Mouse (Mus musculus) neural tube, embryonic 15.5 days (tissue): ENCODE data around the gene Dip2b. TPM values are rescaled to one million over a fixed set of nuclear protein-coding genes. Genes with fewer than 3 reads are reported as not detected.

Source experiments
- ATAC-seq: fragments of 200-750 bp; cut with Nextera tagmentation; 2 replicates; pipeline ENCODE4 v1.8.0; 2017; ENCODE audit warnings: mild to moderate bottlenecking, moderate TSS enrichment, moderate library complexity; ENCODE audit not compliant: low FRiP score
- H3K27ac ChIP-seq: fragments of 300-500 bp; sonication (generic); replicated peaks from 2 replicates; pipeline ENCODE4 v1.5.1; 2015; ENCODE audit warnings: mild to moderate bottlenecking, inconsistent platforms
- H3K27me3 ChIP-seq: fragments of 300-500 bp; sonication (generic); replicated peaks from 2 replicates; pipeline ENCODE4 v1.6.1; 2015; ENCODE audit warnings: inconsistent platforms
- H3K36me3 ChIP-seq: fragments of 300-500 bp; sonication (generic); 2 replicates; pipeline ENCODE4 v1.6.1; 2015; ENCODE audit warnings: inconsistent platforms
- H3K4me1 ChIP-seq: fragments of 300-500 bp; sonication (generic); 2 replicates; pipeline ENCODE4 v1.6.1; 2015; ENCODE audit warnings: inconsistent platforms
- H3K4me2 ChIP-seq: fragments of 300-500 bp; sonication (generic); 2 replicates; pipeline ENCODE4 v1.6.1; 2015; ENCODE audit warnings: inconsistent platforms, mild to moderate bottlenecking, moderate library complexity
- H3K4me3 ChIP-seq: fragments of 300-500 bp; sonication (generic); replicated peaks from 2 replicates; pipeline ENCODE4 v1.5.1; 2015; ENCODE audit warnings: mild to moderate bottlenecking, inconsistent platforms
- H3K9ac ChIP-seq: fragments of 300-500 bp; sonication (generic); replicated peaks from 2 replicates; pipeline ENCODE4 v1.6.1; 2015; ENCODE audit warnings: mild to moderate bottlenecking, inconsistent platforms
- H3K9me3 ChIP-seq: fragments of 300-500 bp; sonication (generic); replicated peaks from 2 replicates; pipeline ENCODE4 v1.6.1; 2016; ENCODE audit warnings: inconsistent platforms
- WGBS: fragments of 180-500 bp; shearing (Covaris S2); methylation state at CpG from one replicate; pipeline ENCODE4 v1.1.7; 2015; ENCODE audit warnings: mixed read lengths; 5-methylcytosine and 5-hydroxymethylcytosine counted together
- polyA plus RNA-seq: library from polyadenylated mRNA; unstranded; fragments of >200 nt; fragmentation: Nextera tagmentation; extraction: Ambion mirVana; gene quantifications from 2 replicates; pipeline ENCODE4 v1.2.1, GENCODE M21; 2015

Gene Dip2b
- 13.8 and 14.0 TPM in 2 replicates for polyA plus RNA-seq

GRCm38 (mm10) chr15:100038470-100038971 is at the start of gene Dip2b:
Gene Dip2b, plus strand, starts transcription at chr15:100038664.
- 0% methylated on average over 19 of the region's 68 CpGs for WGBS
- peak within 1 kb of the TSS; percentile 97 for H3K9ac ChIP-seq

GRCm38 (mm10) chr15:99993100-99993499 is 45.4 kb upstream of the Dip2b start:
- Histone ChIP-seq H3K9me3 (no peaks in the 10 kb centered on the region), H3K27me3 (no peaks in the 10 kb centered on the region), H3K9ac (no peak overlapping the region), H3K4me2 (no peak overlapping the region), H3K4me1 (no peaks in the 10 kb centered on the region), H3K27ac (no peak overlapping the region), H3K36me3 (peaks cover 42% of the 10 kb centered on the region), H3K4me3 (no peak overlapping the region)
- ATAC-seq, result no peak
- WGBS, result 100% methylated on average over 1 of the region's 1 CpGs

More at GRCm38 (mm10) chr15:100038470-100038971, at the start of gene Dip2b:
- peak; percentile 90 for ATAC-seq
- Histone ChIP-seq H3K4me1 (peaks cover 31% of the 10 kb centered on the region), H3K27me3 (no peaks in the 10 kb centered on the region), H3K4me2 (peak within 1 kb of the TSS; percentile 61), H3K4me3 (peak within 1 kb of the TSS; percentile 99), H3K27ac (peak within 1 kb of the TSS; percentile 99), H3K36me3 (no peaks in the 10 kb centered on the region), H3K9me3 (no peaks in the 10 kb centered on the region)

GRCm38 (mm10) chr15:99997114-99997804 is 41.2 kb upstream of the Dip2b start:
- Histone ChIP-seq H3K4me2 (no peak overlapping the region), H3K36me3 (peaks cover 36% of the 10 kb centered on the region), H3K4me1 (no peaks in the 10 kb centered on the region), H3K27ac (no peak overlapping the region), H3K9me3 (no peaks in the 10 kb centered on the region), H3K9ac (no peak overlapping the region), H3K27me3 (no peaks in the 10 kb centered on the region), H3K4me3 (no peak overlapping the region)
- ATAC-seq, result no peak
- WGBS, result 89% methylated on average over 6 of the region's 6 CpGs

- peaks cover 39% of the 10 kb centered on the region for H3K36me3 ChIP-seq
- WGBS, result 87% methylated on average over 1 of the region's 1 CpGs
- no peak for ATAC-seq
Measured at GRCm38 (mm10) chr15:99999390-99999789, 39.1 kb upstream of the Dip2b start.

GRCm38 (mm10) chr15:100004677-100005273 is 33.7 kb upstream of the Dip2b start:
- Histone ChIP-seq H3K36me3 (peaks cover 65% of the 10 kb centered on the region), H3K4me2 (no peak overlapping the region), H3K9me3 (no peaks in the 10 kb centered on the region), H3K27ac (no peak overlapping the region), H3K4me3 (no peak overlapping the region), H3K4me1 (no peaks in the 10 kb centered on the region), H3K9ac (no peak overlapping the region), H3K27me3 (no peaks in the 10 kb centered on the region)
- 90% methylated on average over 7 of the region's 7 CpGs for WGBS
- ATAC-seq, result no peak

More at GRCm38 (mm10) chr15:99999390-99999789, 39.1 kb upstream of the Dip2b start:
- no peaks in the 10 kb centered on the region for H3K4me1 ChIP-seq
- no peak overlapping the region for H3K4me2 ChIP-seq
- H3K27ac ChIP-seq, result no peak overlapping the region
- H3K27me3 ChIP-seq, result no peaks in the 10 kb centered on the region
- H3K4me3 ChIP-seq, result no peak overlapping the region
- no peaks in the 10 kb centered on the region for H3K9me3 ChIP-seq
- H3K9ac ChIP-seq, result no peak overlapping the region

GRCm38 (mm10) chr15:100006180-100006579 is 32.3 kb upstream of the Dip2b start:
- no peak overlapping the region for H3K4me3 ChIP-seq
- H3K4me1 ChIP-seq, result no peaks in the 10 kb centered on the region
- no peak overlapping the region for H3K4me2 ChIP-seq
- H3K9me3 ChIP-seq, result no peaks in the 10 kb centered on the region
- H3K36me3 ChIP-seq, result peaks cover 75% of the 10 kb centered on the region
- no peak for ATAC-seq
- no peak overlapping the region for H3K27ac ChIP-seq
- no peaks in the 10 kb centered on the region for H3K27me3 ChIP-seq
- no peak overlapping the region for H3K9ac ChIP-seq

GRCm38 (mm10) chr15:100018280-100018899 is 20.1 kb upstream of the Dip2b start:
- H3K27ac ChIP-seq, result no peak overlapping the region
- H3K27me3 ChIP-seq, result no peaks in the 10 kb centered on the region
- ATAC-seq, result no peak
- 70% methylated on average over 6 of the region's 6 CpGs for WGBS
- peaks cover 5% of the 10 kb centered on the region; the same call in 1 of the 2 replicates for H3K36me3 ChIP-seq
- peaks cover 2% of the 10 kb centered on the region; the same call in 1 of the 2 replicates for H3K4me1 ChIP-seq
- no peak overlapping the region for H3K4me3 ChIP-seq
- no peak overlapping the region for H3K4me2 ChIP-seq
- no peak overlapping the region for H3K9ac ChIP-seq
- no peaks in the 10 kb centered on the region for H3K9me3 ChIP-seq

- H3K27me3 ChIP-seq, result no peaks in the 10 kb centered on the region
- H3K4me3 ChIP-seq, result no peak overlapping the region
- H3K36me3 ChIP-seq, result no peaks in the 10 kb centered on the region
- H3K4me1 ChIP-seq, result peaks cover 2% of the 10 kb centered on the region; the same call in 1 of the 2 replicates
- no peak overlapping the region for H3K27ac ChIP-seq
- H3K9me3 ChIP-seq, result no peaks in the 10 kb centered on the region
- no peak overlapping the region for H3K4me2 ChIP-seq
- WGBS, result 90% methylated on average over 1 of the region's 1 CpGs
- no peak for ATAC-seq
- H3K9ac ChIP-seq, result no peak overlapping the region
Measured at GRCm38 (mm10) chr15:100021175-100021574, 17.3 kb upstream of the Dip2b start.

- no peak overlapping the region for H3K9ac ChIP-seq
- 30% methylated on average over 5 of the region's 5 CpGs for WGBS
- ATAC-seq, result no peak
- H3K27ac ChIP-seq, result no peak overlapping the region
- peaks cover 2% of the 10 kb centered on the region; the same call in 1 of the 2 replicates for H3K4me1 ChIP-seq
- no peak overlapping the region for H3K4me2 ChIP-seq
- H3K27me3 ChIP-seq, result no peaks in the 10 kb centered on the region
- H3K9me3 ChIP-seq, result no peaks in the 10 kb centered on the region
- no peaks in the 10 kb centered on the region for H3K36me3 ChIP-seq
- H3K4me3 ChIP-seq, result no peak overlapping the region
Measured at GRCm38 (mm10) chr15:100022923-100023322, 15.5 kb upstream of the Dip2b start.

GRCm38 (mm10) chr15:100025076-100025834 is 13.2 kb upstream of the Dip2b start:
- no peak overlapping the region for H3K27ac ChIP-seq
- no peaks in the 10 kb centered on the region for H3K27me3 ChIP-seq
- no peak overlapping the region for H3K4me3 ChIP-seq
- H3K9me3 ChIP-seq, result no peaks in the 10 kb centered on the region
- no peak overlapping the region for H3K9ac ChIP-seq
- ATAC-seq, result no peak
- H3K36me3 ChIP-seq, result no peaks in the 10 kb centered on the region
- 79% methylated on average over 11 of the region's 11 CpGs for WGBS
- H3K4me2 ChIP-seq, result no peak overlapping the region
- peaks cover 2% of the 10 kb centered on the region; the same call in 1 of the 2 replicates for H3K4me1 ChIP-seq

- Histone ChIP-seq H3K27me3 (no peaks in the 10 kb centered on the region), H3K36me3 (no peaks in the 10 kb centered on the region), H3K9me3 (no peaks in the 10 kb centered on the region), H3K4me1 (no peaks in the 10 kb centered on the region; the same call in 1 of the 2 replicates), H3K27ac (no peak overlapping the region), H3K4me3 (no peak overlapping the region), H3K9ac (no peak overlapping the region), H3K4me2 (no peak overlapping the region)
- WGBS, result 87% methylated on average over 2 of the region's 2 CpGs
- no peak for ATAC-seq
Measured at GRCm38 (mm10) chr15:100028133-100028532, 10.3 kb upstream of the Dip2b start.
